Mouse (Mus musculus) urinary bladder, adult 18-20 months (tissue): ENCODE measurements around the gene Sox4.

ENCODE experiments used
- DNase-seq, 2 experiments: peaks; one replicate each; pipeline ENCODE4 v3.0.0; 2022; ENCODE audit warnings: low spot score in 2 of 2, mixed read lengths in 2 of 2

The Sox4 gene

GRCm38 (mm10) chr13:28947740-28948441 lies 5.6 kb downstream of the Sox4 start:
- DNase-seq, result no peak

- DNase-seq, result no peak
Measured at GRCm38 (mm10) chr13:28946565-28947135, 6.9 kb downstream of the Sox4 start.

- DNase-seq, result no peak
Measured at GRCm38 (mm10) chr13:28945681-28946080, 7.8 kb downstream of the Sox4 start.

- no peak for DNase-seq
Measured at GRCm38 (mm10) chr13:28942926-28943325, 10.6 kb downstream of the Sox4 start.

- no peak for DNase-seq
Measured at GRCm38 (mm10) chr13:28941983-28942630, 11.4 kb downstream of the Sox4 start.

- DNase-seq, result no peak
Measured at GRCm38 (mm10) chr13:28933375-28933774, 20.1 kb downstream of the Sox4 start.

GRCm38 (mm10) chr13:28931776-28932175 lies 21.7 kb downstream of the Sox4 start:
- DNase-seq, result no peak

- no peak for DNase-seq
Measured at GRCm38 (mm10) chr13:28931266-28931665, 22.2 kb downstream of the Sox4 start.

GRCm38 (mm10) chr13:28930364-28930763 lies 23.1 kb downstream of the Sox4 start:
- no peak for DNase-seq

GRCm38 (mm10) chr13:28929936-28930335 lies 23.6 kb downstream of the Sox4 start:
- DNase-seq, result no peak

- no peak for DNase-seq
Measured at GRCm38 (mm10) chr13:28923136-28923535, 30.4 kb downstream of the Sox4 start.

GRCm38 (mm10) chr13:28917379-28918250 lies 35.9 kb downstream of the Sox4 start:
- peak; percentile 22 to 32 for DNase-seq

- no peak for DNase-seq
Measured at GRCm38 (mm10) chr13:28913656-28914055, 39.9 kb downstream of the Sox4 start.

- no peak for DNase-seq
Measured at GRCm38 (mm10) chr13:28906981-28907380, 46.5 kb downstream of the Sox4 start.
